Mouse (Mus musculus) regulatory T cell (primary cell): ENCODE measurements at regions not wholly inside any gene's neighbourhood (a gene's known extent, or its start where the extent isn't known, plus 50 kb on each side); places are given as distances from the start of the nearest gene placed in this dataset.

Experiments used
- in situ Hi-C: fragments of 300-600 bp; cut with MboI, MseI; formaldehyde crosslinking; loops from one replicate; pipeline ENCODE4 v1.15.1; 2025; ENCODE audit warnings: high pct_unique_total_duplicates

DNA sequence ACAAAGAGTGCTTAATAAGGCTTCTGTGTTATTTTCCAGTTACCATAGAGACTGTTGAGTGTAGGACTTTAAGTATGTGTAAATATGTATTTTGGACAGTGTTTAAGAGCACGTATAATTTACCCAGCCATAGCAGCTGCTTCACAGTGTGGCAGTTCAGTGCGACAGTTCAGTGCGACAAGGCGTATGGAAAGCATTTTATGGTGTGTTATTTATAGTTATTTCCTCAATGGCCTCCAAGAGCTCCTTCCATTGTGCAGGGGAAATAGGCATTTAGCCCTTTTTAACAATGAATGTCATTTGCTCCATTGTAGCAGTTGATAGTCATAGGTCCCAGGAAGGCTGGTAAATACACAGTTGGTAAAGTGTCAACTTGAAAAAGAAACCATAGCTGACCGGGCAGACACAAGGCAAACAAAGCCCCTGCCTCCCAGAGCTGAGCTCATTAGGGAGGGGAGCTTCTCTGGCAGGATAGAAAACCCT lies 275.1 kb upstream of the Dynlrb2 start:
- in situ Hi-C loops = no loop called here

GRCm38 (mm10) chr8:116227003-116227402 lies 277.8 kb upstream of the Dynlrb2 start:
- in situ Hi-C loops = no loop called here

GRCm38 (mm10) chr8:116223235-116223634 lies 281.5 kb upstream of the Dynlrb2 start:
- in situ Hi-C loops = no loop called here

GRCm38 (mm10) chr8:116215909-116216308 lies 288.9 kb upstream of the Dynlrb2 start:
- in situ Hi-C loops = no loop called here

DNA sequence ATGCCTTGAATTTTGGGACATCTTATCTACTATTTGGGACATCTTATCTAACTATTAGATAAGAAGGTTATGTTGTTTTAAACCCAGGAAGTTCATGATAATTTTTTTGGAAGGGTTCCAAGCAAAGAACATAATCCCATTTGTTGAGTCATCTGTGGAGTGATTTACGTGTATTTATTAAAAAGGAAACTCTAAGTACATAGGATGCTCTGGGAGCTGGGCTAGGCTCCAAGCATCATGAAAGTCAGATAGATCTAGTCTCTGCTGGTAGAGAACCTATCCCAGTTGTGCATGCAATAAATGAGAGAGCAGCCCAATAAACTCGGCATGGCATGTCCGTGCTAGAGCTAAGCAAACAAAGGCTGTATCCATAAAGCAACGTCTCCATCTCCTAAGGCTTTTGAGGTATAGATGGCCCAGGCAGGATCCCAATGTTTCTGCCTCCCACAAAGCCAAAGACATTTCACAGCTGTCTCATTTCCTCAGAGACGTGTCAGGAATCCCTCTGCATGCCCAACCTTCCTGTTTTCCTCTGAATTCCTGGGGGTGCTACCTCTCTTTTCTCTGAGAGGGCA lies 289.4 kb upstream of the Dynlrb2 start:
- in situ Hi-C loops = no loop called here

- in situ Hi-C loops = no loop called here
Observed at GRCm38 (mm10) chr8:116203631-116204030, 301.1 kb upstream of the Dynlrb2 start.

GRCm38 (mm10) chr8:116200459-116200999 lies 304.2 kb upstream of the Dynlrb2 start:
- in situ Hi-C loops = no loop called here

DNA sequence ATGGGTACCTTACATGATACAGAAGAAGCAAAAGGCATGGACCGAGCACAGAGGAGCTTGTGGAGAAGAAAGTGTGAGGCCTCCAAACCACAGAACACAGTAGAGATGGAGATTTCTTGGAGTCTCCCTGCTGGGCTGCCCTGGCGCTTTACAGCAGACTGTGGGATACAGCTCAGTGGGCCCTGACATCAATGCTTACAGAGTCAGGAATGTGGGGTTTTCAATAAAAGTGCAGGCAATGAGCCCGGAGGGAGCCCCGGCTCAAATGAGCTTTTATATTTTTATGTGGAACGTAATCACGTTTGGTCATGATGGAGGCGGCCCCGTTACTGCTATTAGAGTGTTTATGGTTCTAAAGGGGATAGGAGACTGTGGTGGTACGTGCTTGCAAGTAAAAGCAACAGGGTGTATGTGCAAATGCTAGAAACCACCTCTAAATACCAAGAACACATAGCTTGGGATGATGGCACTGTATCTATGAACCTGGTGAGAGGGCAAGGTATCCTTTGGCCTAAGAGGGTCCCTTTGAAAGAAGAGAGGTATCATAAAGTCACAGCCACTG lies 308.1 kb upstream of the Dynlrb2 start:
- in situ Hi-C loops = no loop called here

GRCm38 (mm10) chr8:116192096-116192495 lies 312.7 kb upstream of the Dynlrb2 start:
- in situ Hi-C loops = no loop called here

DNA sequence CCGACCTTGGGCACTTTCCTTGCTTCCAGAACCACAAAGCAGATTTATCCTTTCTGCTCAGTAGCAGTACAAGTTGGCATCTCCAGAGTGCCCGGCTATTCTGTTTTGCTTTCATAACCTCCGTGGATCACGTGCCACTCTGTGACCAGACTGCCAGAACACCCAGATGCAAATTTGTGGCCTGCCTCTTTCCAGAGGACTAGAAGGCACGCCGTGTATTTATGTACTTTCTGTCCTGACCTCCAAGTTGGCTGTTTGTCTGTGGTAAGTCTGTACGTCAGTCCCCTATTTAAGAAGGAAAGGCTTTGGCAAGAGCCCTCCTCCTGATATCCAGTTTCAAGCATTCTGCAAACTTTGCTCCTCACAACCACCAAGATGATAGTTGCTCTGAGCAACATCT lies 319.6 kb upstream of the Dynlrb2 start:
- in situ Hi-C loops = no loop called here

GRCm38 (mm10) chr8:116184241-116184640 lies 320.5 kb upstream of the Dynlrb2 start:
- in situ Hi-C loops = no loop called here

DNA sequence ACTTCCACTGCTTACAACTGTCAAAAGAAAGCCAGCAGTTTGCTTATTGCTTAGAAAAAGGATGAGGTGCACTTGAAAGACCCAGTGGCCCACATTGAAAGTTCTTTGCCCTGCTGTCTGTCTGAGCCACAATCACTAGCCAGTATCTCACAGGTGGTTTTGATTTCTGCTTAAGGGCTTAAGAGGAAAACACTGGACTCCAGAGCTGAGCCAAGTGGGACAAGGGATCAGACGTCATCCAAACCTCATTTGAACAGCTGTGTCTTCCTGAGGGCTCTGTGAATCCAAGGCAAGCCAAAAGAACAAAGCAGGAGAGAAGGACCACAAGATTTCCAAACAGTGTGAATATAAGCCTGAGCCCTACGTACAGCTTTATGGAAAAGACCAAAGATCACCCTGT lies 326.8 kb upstream of the Dynlrb2 start:
- in situ Hi-C loops = no loop called here

DNA sequence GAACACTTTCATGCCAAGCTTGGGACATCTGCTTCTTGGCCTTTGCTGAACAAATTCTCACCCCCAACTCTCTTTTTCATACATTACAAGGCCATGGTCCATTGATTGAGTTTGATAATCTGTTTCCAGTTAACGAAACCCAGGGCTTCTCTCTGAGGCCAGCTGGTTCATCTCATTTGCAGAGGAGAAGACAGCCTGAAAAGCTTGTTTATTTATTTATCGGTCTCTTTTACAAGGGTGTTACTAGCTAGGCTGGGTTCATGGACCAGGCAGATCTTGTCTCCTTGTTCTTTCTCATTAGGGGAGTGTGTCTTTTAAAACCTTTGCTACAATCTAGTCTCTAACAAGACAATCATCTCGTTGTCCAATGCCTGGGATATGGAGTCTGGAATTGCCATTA lies 329.9 kb upstream of the Dynlrb2 start:
- in situ Hi-C loops = no loop called here

- in situ Hi-C loops = no loop called here
Observed at GRCm38 (mm10) chr8:116173961-116174360, 330.8 kb upstream of the Dynlrb2 start.

DNA sequence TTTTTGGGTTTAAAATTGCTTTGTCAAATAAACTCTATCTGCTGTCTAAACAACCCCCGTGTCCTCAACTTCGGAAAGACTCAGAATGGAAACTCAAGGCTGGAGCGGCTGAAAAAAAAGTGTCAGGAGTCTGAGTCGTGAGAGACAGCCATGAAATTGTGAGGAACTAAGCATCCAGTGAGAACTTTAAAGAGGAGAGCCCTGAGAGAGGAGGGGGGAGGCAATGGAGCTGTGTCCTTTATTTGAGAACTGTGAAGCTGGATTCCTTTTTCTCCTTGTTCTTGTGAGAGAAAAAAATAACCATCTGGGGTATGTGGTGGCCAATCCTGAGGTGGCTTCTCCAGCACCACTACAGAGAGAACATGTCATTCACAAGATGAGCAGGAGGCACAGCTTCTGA lies 336.9 kb upstream of the Dynlrb2 start:
- in situ Hi-C loops = no loop called here

- in situ Hi-C loops = no loop called here
Observed at GRCm38 (mm10) chr8:116164989-116165299, 339.8 kb upstream of the Dynlrb2 start.

GRCm38 (mm10) chr8:116164190-116164988 lies 340.4 kb upstream of the Dynlrb2 start:
- in situ Hi-C loops = no loop called here

GRCm38 (mm10) chr8:116160932-116161331 lies 343.8 kb upstream of the Dynlrb2 start:
- in situ Hi-C loops = no loop called here

GRCm38 (mm10) chr8:116143687-116144573 lies 360.8 kb upstream of the Dynlrb2 start:
- in situ Hi-C loops = no loop called here

GRCm38 (mm10) chr8:116141363-116141762 lies 363.4 kb upstream of the Dynlrb2 start:
- in situ Hi-C loops = no loop called here

- in situ Hi-C loops = no loop called here
Observed at GRCm38 (mm10) chr8:116139934-116140333, 364.8 kb upstream of the Dynlrb2 start.

GRCm38 (mm10) chr8:116137765-116138164 lies 367.0 kb upstream of the Dynlrb2 start:
- in situ Hi-C loops = no loop called here
